Mouse (Mus musculus) heart, adult 9 months (tissue): ENCODE data around the gene Psg28.
"Not testable (repeated sequence)": the region's sequence is repeated elsewhere in the genome, so short reads cannot be mapped to it uniquely, and the experiment has no call there.

Source experiments
- DNase-seq, 2 experiments: peaks; one replicate each; pipeline ENCODE4 v3.0.0; 2022; ENCODE audit warnings: low spot score in 2 of 2

The Psg28 gene

GRCm38 (mm10) chr7:18431941-18432340 lies at the start of gene Psg28:
Gene Psg28 (minus strand): TSS chr7:18432041.
- DNase-seq, result not testable (repeated sequence)

- DNase-seq, result no peak
These were observed 28.4 kb downstream of the Psg28 start for GRCm38 (mm10) chr7:18403407-18403806.

- DNase-seq, result no peak
These were observed 29.2 kb downstream of the Psg28 start for GRCm38 (mm10) chr7:18402527-18403237.

GRCm38 (mm10) chr7:18391483-18391882 lies 40.4 kb downstream of the Psg28 start:
- DNase-seq, result not testable (repeated sequence)

- DNase-seq, result no peak
These were observed 53.5 kb downstream of the Psg28 start for GRCm38 (mm10) chr7:18378295-18378694.
